Mouse (Mus musculus): ENCODE measurements around the gene Mgat5b. TPM values are rescaled to one million over a fixed set of nuclear protein-coding genes. Genes with fewer than 3 reads are reported as not detected.
"Not testable (repeated sequence)": the region's sequence is repeated elsewhere in the genome, so short reads cannot be mapped to it uniquely, and the experiment has no call there.

The Mgat5b gene
- total RNA-seq, 2 experiments from 2014 or later: 51.0 to 51.2 TPM

DNA sequence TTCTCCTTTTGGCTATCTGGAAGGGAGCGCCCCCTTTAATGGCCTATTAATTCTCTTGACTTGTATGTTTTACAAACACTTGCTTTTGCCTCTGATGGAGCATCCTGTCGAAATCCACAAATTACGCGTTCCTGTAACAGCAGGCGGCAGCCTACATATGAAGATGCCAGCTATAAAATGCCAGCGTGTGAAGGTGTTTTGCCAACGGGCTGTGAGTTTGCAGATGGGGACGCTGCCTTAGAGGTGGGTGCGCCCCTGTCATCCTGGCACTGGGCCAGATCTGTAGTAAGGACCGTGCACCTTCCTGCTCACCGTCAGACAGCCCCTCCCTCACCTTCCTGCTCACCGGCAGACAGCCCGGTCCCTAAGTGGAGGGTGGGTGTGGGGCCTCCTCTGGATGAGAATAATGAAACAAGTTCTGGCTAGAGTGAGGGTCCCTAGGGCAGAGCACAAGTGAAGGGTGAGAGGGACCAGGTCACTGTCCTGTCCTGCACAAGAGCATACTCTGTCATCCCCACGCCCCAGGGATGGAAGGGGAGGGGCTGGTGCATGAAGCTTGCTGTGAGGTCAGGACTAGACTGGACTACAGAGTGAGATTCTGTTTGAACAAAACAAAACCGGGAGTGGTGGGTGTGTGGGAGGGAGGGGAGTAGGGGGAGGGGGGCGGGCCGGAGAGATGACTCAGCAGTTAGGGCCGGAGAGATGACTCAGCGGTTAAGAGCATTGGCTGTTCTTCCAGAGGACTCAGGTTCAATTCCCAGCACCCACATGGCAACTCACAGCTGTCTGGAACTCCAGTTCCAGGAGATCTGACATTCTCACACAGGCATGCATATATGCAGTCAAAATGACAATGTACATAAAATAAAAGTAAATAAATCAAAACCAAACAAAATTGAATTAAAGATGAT is 24.9 kb upstream of the Mgat5b start:
- H3K27ac ChIP-seq: no peak overlapping the region
- no peak overlapping the region for H3K4me3 ChIP-seq
- 0 out of 2 replicates have a peak, but pooled peaks have one; percentile 13 for TF ChIP-seq CTCF (conservative IDR thresholded peaks at IDR 0.05)
- no peak for DNase-seq (ENCODE audit: low spot score in 2 of 2)

DNA sequence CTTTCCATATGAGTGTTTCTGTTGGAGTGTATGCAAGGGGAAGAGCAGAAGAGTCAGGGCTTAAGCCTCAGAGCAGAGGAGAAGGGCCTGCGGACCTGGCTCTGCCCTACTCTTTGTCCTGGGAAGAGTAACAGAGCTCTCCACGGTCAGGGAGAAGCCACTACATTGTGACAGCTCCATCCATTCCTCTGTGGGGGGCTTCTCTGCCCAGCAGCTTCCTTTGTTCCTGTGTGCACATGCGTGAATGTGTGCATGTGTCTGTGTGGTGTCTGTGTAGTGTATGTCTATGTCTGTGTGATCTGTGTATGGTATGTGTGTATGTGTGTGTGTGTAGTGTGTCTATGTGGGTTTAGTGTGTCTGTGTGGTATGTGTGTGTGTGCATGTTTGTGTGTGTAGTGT is 23.3 kb upstream of the Mgat5b start:
- Histone ChIP-seq H3K27ac (no peak overlapping the region), H3K4me3 (no peak overlapping the region)
- TF ChIP-seq CTCF (conservative IDR thresholded peaks at IDR 0.05): no peak
- DNase-seq (ENCODE audit: low spot score in 2 of 2): no peak

DNA sequence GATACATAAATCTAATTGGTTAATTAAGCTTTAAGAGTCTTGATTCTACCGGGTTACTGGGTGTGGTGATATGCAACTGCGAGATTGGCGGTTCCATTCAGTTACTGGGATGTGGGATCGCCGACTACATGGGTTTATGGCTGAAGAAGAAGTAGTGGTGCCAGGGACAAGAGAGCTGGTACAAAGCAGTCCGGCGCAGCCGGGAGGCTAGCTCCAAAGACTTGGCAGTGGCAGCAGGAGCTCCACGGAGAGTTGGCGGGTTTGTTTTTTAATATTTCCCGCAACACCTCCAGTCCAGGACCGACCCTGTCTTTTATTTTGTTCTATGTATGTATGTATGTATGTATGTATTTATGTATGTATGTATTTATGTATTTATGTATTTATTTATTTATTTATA is 19.4 kb upstream of the Mgat5b start:
- DNase-seq (ENCODE audit: low spot score in 2 of 2): no peak
- Histone ChIP-seq H3K27ac (no peak overlapping the region), H3K4me3 (no peak overlapping the region)
- no peak for TF ChIP-seq CTCF (conservative IDR thresholded peaks at IDR 0.05)

DNA sequence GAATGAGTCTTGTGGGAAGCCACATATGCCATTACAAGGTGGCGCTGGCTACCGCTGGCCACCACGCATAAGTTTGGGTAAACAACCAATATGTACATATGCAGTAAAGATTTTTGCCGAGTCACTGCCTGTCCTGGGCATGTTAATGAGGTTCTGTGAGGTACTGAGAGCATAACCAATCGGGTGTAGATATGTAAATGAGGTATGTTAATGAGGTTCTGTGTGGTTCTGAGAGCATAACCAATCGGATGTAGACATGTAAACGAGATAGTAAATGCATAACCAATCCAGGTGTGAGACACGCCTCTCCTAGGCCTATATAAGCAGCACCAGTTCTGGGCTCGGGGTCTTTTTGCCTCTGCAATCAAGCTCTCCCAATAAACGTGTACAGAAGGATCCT is 16.1 kb upstream of the Mgat5b start:
- H3K4me3 ChIP-seq; DNase-seq (ENCODE audit: low spot score in 2 of 2); H3K27ac ChIP-seq: not testable (repeated sequence)

DNA sequence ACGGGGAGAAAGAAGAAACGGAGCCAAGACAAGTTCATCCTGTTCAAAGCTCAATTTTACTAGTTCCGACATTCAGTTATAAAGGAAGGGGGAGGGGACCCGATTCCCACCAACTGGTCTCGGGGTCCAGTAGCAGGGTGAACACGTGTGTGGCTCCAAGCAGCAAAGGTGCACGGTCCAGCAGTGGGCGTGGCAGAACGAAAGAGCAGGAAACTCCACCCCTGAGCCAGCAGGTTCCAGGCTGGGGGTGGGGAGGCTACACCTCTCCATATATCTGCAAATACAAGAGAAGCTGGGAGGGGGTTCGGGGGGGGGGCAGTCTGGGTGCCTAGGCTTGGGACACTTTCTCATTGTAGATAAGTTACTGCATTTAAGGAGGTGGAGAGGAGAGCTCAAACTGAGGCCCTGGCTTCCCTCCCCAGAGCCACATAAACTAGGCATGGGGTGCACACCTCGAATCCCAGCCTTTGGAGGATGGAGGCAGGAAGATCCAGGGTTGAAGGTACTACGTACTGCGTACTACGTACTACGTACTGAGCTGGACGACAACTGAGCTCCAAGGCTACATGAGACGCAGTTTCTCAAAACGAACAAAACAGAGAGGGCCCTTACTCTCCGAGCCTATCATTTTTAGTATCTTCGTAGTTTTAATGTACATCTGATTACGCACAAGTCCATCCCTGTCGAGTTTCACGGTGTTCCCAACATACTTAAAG is 12.8 kb upstream of the Mgat5b start:
- Histone ChIP-seq H3K27ac (no peak overlapping the region), H3K4me3 (peak overlapping the region; percentile 27; the same call in 1 of the 2 replicates)
- no peak for TF ChIP-seq CTCF (conservative IDR thresholded peaks at IDR 0.05)
- no peak for DNase-seq (ENCODE audit: low spot score in 2 of 2)

DNA sequence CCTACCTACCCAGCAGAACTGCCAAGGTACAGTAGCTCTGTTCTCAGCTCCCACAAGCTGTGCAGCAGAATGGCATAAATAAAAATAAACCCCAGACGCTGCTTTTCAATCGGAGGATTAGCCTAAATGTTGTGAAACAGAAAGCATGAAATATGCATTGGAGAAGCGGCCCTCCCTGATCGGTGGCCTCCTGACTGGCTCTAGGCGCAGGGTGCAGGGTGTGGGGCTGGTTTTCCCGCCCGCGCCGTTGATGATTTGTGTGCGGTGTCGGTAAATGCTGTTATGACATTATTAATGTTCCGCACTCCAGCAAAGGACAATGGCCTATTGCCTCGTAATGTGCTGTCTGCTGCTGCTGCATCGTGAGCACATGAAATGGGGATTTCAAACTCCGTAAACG is 5.1 kb upstream of the Mgat5b start:
- peak overlapping the region; percentile 91 for H3K27ac ChIP-seq
- no peak for DNase-seq (ENCODE audit: low spot score in 2 of 2)
- H3K4me3 ChIP-seq: no peak overlapping the region
- no peak for TF ChIP-seq CTCF (conservative IDR thresholded peaks at IDR 0.05)

DNA sequence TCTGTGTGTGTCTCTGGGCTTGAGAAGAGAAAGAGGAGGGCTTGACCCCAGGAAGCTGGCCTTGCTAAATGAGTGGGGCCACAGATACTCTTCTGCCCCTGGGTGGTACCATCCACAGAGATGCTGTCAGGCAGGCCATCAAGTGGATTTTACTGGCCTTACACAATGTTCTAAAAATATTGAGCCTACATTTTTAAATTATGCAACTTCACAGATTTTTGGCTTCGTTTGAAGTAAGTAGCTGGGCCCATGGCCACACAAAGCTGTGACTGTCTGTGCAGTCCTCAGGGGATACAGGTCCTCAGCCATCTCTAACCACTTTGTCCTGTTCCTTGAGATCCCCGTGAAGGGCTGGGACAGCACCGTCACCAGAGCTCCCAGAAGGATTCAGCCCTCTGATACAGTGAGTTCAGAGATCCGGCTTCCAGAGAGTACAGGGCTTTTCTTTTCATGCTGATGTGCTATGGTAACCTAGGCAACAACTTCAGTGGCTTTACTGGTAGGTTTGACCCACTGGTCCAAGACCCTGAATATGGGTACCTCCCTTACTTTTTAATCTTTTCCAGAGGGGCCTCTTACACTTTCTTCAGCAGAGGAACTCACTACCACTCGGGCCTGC is 4.3 kb upstream of the Mgat5b start:
- no peak overlapping the region for H3K4me3 ChIP-seq
- no peak for TF ChIP-seq CTCF (conservative IDR thresholded peaks at IDR 0.05)
- peak overlapping the region; percentile 86 for H3K27ac ChIP-seq
- no peak for DNase-seq (ENCODE audit: low spot score in 2 of 2)

DNA sequence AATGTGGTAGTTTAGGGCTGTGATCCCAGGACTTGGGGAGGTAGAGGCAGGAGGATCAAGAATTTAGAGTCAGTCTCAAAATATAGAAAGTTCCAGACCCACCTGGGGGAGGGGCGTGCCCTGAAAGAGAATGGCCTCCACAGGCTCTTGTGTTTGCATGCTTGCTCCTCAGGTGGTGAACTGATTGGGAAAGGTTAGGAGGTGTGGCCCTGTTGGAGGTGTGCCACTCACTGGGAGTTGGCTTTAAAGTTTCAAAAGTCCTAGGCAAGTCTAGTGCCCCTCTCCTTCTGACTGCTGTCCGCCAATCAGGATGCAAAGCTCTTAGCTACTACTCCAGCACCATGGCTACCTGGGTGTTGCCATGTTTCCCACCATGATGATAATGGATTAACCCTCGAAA is 3.4 kb upstream of the Mgat5b start:
- no peak for TF ChIP-seq CTCF (conservative IDR thresholded peaks at IDR 0.05)
- H3K27ac ChIP-seq: 0 out of 2 replicates have a peak overlapping the region, but pooled peaks have one; percentile 10
- no peak overlapping the region for H3K4me3 ChIP-seq
- no peak for DNase-seq (ENCODE audit: low spot score in 2 of 2)

DNA sequence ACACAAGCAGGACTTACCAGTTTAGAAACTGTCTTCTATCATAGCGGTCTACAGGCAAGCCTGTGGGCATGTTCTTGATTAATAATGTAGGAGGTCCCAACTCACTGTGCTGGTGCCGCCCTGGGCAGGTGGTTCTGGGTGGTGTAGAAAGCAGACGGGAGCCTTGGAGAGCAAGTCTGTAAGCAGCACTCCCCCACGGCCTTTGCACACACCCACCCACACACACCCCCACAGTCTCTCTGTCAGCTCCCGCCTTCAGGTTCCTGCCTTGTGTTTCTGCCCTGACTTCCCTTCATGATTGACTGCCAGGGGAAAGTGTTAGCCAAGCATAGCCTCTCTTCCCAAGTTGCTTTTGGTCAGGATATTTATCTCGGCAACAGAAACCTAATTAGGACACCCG is 1.3 kb upstream of the Mgat5b start:
- peak overlapping the region; percentile 59; the same call in 1 of the 2 replicates for H3K27ac ChIP-seq

DNA sequence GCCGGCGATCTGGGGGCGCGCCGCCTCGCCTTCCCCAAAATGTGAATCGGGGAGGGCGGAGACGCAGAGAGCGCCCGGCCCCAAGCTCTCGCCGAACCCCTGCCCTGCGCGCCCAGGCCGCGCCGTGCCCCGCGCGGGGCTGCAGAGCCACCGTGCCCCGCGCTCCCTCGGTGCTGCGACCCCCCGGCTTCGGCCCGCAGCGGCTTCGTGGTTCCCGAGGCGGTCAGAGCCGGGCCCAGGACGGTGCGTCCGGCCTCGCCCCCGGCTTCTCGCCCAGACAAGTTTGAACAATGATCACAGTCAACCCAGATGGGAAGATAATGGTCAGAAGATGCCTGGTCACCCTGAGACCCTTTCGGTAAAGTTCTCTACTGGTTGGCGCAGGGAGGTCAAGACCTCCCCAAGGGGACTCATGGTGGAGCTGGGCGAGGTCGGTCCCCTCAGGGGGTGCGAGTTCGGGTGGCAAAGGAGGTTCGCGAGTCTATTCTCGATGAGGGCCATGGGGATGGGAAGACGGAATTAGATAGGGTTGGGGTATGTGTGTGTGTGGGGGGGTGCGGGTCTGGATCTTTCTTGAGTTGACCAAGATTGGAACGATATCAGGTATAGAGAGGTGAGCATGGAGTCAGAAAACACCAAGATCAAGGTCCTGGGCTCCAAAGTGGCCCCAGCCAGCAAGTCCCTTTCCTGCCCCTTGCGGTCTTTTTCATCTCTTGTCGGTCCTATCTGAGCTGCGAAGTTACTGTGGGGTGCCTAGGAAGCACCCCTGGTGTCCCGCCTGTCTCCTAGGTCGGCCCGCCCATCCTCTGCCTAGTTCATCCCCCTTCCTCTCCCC is 740 bp downstream of the Mgat5b start:
- peak overlapping the region; percentile 65 for H3K4me3 ChIP-seq
- no peak; the same call in 1 of the 2 replicates for TF ChIP-seq CTCF (conservative IDR thresholded peaks at IDR 0.05)
- H3K27ac ChIP-seq: peak overlapping the region; percentile 86
- no peak for DNase-seq (ENCODE audit: low spot score in 2 of 2)

More for the DNA sequence above, 1.3 kb upstream of the Mgat5b start:
- no peak overlapping the region for H3K4me3 ChIP-seq
- DNase-seq (ENCODE audit: low spot score in 2 of 2): no peak
- TF ChIP-seq CTCF (conservative IDR thresholded peaks at IDR 0.05): no peak

DNA sequence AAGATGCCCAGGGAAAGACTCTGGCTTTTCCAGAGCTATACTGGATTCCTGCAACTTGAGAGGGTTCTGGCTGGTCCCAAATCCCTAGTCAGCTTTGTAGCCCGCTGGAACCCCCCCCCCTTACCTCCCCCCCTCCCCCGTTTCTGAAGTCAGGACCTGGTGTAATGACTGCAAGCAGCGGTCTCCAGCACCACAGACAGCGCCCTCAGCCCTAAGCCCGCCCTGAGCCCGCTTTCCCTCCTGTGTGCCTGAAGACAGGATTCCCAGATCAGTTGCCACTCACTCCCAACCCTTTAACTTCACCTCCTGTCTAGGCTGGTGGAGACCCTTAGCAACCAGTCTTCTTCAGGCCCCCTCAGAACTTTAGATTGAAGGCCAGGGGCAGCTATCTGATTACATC is 2.1 kb downstream of the Mgat5b start:
- no peak overlapping the region for H3K27ac ChIP-seq
- TF ChIP-seq CTCF (conservative IDR thresholded peaks at IDR 0.05): no peak

DNA sequence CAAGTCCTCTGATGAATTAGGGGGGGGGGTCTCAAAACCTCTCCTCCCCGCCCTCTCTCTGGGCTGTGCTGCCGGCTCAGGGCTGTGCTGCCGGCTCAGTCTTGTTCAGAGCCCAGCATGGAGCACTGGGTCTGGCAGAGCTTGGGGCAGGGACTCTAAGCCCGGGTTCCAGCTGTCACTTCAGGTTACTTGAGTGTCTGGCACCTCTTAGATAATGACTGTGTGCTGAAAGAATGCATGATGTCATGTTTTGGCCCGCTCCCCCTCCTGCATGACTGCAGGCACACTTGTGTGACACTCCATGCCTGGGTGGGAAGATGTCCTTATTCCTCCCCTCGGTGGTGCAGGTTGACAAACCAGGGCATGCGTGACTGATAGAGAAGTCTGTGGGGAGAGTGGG is 3.4 kb downstream of the Mgat5b start:
- no peak for DNase-seq (ENCODE audit: low spot score in 2 of 2)
- TF ChIP-seq CTCF (conservative IDR thresholded peaks at IDR 0.05): no peak
- Histone ChIP-seq H3K4me3 (no peak overlapping the region), H3K27ac (no peak overlapping the region)

More for the DNA sequence above, 2.1 kb downstream of the Mgat5b start:
- H3K4me3 ChIP-seq: peak overlapping the region; percentile 25; the same call in 1 of the 2 replicates
- DNase-seq (ENCODE audit: low spot score in 2 of 2): no peak

Measured in layer of hippocampus, adult 2 months (tissue).